Mouse (Mus musculus): ENCODE results near the gene Mettl7b.

Gene Mettl7b

DNA sequence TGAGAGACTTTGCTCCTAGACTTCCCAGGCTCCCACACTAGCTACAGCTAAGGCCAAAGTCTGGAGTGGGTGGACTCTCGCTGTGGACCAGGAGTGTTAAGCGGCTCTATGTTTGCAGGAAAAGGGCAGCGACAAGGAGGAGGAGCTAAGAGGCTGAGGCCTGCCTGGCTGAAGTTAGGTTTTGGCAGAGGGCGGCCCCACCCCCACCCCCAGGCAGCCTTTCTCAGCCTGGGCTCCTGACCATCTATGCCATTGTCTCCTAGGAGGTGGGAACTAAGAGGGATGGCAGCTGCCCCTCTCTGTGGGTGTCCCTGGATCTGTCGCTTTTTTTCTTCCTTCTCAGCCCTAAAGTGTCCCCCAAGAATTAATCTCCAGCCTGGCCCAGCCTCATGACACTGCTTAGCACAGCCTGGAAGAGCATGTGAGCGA lies 41.6 kb downstream of the Mettl7b start:
- no peak for DNase-seq (ENCODE audit: low spot score)

DNA sequence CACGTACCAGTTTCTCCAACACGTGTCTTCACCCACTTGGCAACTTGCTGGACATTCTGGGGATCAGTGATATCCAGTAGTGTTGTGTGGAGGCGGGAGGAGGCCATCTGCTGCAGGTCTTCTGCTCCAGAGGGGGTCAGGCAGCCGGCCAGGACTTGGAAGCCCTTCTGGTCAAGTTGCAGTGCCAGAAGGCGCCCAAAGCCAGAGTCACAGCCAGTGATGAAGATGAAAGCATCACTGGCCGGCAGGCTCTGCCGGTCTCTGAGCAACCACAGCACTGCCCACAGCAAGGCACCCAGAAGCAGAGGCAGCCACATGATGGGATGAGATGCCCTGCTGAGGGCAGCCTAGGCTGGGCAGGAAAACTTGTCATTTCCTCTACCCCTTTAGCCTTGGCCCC lies 42.5 kb downstream of the Mettl7b start:
- no peak for DNase-seq (ENCODE audit: low spot score)

DNA sequence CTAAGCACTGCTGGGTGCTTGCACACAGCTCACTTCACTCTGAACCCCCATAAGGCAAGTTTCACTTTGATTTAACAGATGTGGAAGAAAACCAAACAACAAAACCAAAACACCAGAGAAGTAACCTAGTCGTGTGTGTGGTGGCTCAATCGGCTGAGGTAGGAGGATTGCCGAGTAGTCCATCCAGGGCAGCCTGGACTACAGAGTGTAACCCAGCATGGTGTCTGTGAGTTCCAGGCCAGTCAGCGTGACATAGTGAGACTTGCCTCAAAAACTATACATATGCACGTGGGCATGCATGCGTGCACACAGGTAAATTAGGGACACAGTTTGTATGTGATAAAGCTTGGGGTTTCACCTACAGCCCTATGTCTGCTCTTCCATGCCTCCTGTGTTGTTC lies 43.4 kb downstream of the Mettl7b start:
- no peak for DNase-seq (ENCODE audit: low spot score)

DNA sequence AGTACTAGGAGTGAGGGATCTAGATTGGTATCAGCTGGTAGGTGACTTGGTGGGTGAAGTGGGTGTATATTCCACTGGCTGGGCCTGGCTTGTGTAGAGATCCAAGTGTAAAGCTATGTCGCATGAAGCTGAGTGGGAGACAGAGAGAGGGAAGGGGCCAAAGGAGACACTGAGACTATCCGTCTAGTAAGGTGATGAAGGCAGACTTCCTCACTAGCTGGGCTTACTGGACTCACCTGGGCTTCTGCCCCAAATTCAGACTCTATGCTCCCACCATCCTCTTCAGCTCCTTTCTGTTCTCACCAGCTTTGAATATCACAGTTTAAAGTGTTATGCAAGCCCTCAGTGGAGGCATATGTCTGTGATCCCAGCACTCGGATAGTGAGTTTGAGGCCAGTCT lies 44.1 kb downstream of the Mettl7b start:
- DNase-seq (ENCODE audit: low spot score), result no peak

DNA sequence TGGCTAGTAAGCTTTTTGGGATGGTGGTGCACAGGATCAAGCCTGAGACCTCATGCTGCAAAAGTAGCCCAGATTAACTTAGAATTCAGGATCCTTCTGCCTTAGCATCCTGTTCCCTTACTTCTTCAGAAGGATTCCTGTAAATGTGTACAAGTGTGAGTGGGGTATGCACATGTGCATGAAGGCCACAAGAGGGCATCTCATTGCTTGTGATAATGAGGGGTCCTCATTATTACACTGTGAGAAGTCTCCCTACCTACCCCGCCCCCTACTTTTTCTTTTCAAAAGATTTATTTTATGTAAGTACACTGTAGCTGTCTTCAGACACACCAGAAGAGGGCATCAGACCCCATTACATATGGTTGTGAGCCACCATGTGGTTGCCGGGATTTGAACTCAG lies 45.2 kb downstream of the Mettl7b start:
- no peak for DNase-seq (ENCODE audit: low spot score)

DNA sequence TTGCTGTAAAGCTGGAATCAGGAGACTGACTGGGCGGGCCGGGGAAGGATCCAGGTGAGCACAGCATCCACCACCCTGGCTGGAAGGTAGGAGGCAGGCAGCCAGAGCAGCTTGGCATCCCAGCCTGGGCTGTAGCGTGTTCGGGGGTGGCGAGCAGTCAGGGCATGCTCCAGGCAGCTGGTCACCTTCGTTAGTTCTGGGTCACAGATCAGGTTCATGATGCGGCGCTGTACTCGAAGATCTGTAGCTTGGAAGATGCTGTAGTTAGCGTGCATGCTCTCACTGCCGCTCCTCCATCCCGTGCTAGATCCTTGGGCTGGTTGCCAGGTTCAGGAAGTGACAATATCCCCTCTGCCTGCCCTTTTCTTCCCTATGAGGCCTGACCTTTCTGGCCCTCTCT lies 47.1 kb downstream of the Mettl7b start:
- no peak for DNase-seq (ENCODE audit: low spot score)

DNA sequence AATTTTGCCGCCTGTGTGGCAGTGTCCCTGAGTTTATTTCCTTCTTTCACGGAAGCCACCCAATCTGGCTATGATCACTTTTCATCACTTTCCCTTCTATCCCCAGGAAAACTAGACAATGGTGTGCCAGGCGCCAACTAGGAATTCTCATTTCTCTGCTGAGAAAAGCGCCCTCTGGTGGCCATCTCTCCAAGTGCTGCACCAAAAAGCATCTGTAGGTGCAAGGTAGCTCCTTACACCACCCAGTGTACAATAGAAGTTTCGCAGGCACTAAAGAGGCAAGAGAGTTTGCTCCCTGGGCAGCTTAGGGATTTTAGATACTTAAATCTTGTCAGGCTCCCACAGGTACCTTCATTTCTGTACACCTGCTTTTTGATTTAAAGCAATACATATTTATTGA lies 47.6 kb downstream of the Mettl7b start:
- peak; percentile 77 for DNase-seq (ENCODE audit: low spot score)

DNA sequence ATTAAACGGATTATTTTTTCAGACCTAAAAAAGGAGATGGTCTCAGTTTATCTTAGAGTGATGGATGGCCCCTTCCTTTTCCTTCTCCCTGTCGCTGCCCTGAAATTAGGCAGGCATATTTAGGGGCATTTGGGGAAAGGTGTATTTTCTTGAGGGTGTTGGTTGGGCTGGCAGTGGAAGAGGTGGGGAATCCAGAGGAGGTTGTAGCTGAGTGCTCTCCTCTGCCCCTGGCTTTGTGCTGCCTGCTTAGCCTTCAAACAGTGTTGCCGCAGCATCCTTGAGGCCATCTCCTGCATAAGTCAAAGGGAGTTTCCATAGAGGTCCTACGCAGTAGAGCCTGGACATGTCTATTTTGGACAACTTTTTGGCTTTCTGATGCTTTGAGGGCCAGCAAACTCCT lies 48.0 kb downstream of the Mettl7b start:
- no peak for DNase-seq (ENCODE audit: low spot score)

DNA sequence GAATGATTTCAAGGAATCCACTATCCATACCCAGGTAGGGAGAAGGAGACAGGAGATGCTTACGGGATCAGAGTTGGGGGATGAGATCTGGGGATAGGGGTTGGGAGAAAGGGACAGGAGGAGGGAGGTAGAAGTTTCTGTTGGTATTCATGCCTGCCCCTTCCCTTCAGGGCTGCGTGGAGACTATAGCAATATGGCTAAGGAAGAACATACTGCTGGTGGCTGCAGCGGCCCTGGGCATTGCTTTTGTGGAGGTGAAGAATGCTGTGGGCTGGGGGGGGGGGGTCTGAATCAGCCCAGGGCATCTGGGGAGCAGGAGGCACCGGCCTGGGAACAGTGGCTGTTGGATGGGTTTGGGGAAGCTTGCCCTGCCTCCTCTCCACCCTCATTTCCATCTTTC lies 48.5 kb downstream of the Mettl7b start:
- no peak for DNase-seq (ENCODE audit: low spot score)

DNA sequence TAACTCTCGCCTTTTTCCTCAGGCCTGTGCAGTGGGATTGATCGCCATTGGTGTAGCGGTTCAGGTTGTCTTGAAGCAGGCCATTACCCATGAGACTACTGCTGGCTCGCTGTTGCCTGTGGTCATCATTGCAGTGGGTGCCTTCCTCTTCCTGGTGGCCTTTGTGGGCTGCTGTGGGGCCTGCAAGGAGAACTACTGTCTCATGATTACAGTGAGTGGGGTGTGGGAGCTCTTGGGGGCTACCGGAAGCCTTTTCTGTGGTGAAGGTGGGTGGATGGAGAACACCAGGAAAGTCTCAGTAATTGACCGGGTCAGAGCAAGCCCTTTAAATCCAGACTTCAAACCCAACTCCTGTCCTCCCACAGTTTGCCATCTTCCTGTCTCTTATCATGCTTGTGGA lies 49.4 kb downstream of the Mettl7b start:
- DNase-seq (ENCODE audit: low spot score), result no peak

DNA sequence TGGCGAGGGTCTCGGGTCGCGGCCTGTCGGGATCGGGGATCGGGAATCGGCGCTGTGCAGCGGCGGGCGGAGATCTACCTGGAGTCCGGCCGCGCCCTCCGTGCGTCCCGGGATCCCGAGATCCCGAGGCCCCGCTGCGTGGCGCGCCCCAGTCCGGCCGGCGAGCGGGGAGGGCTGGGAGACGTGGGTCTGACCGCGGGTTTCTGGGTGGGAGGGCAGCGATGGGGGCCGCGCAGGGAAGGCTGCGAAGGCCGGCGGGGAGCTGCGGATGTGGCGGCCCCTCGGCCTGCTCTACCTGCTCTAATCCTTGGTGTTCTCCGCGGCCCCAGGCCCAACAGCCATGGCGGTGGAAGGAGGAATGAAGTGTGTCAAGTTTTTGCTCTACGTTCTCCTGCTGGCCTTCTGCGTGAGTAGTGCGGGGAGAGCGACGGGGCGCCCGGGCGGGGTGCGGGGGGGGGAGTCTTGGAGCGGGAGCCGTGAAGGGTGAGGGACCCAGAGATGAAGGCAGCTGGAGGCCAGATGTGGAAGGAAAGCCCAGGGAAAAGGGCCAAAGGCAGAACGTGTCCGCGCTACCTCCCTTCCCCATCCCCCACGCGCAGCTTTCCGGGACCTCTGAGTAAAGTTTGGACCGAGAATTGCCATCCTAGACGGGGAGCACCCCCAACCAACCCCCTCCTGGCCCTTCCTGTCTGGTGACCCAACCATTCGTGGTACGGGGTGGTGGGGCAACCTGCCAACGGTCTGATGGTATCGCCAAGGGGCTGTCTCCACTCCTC lies 50.5 kb downstream of the Mettl7b start:
- peak; percentile 60 for DNase-seq (ENCODE audit: low spot score)

DNA sequence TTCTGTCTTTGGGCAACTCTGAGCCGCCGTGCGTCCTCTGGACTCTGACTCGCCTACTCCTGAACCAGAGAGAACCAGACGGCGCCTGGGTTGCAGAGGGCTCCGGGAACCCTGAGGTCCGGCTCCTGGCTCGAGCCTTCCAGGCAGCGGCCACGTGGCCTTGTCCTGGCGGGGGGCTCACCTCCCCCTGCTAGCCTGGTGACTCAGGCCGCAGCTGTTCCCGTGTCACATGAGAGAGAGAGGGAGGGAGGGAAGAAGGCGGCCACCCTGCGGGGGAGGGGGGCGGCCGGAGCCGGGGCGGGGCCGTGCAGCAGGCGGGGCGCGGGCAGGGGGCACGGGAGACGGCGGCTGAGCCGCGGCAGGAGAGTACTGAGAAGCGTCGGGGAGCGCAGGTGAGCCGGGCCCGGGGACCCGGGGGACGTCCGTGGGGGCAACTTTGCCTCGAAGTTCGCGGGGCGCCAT lies 51.2 kb downstream of the Mettl7b start:
- DNase-seq (ENCODE audit: low spot score), result peak; percentile 84

DNA sequence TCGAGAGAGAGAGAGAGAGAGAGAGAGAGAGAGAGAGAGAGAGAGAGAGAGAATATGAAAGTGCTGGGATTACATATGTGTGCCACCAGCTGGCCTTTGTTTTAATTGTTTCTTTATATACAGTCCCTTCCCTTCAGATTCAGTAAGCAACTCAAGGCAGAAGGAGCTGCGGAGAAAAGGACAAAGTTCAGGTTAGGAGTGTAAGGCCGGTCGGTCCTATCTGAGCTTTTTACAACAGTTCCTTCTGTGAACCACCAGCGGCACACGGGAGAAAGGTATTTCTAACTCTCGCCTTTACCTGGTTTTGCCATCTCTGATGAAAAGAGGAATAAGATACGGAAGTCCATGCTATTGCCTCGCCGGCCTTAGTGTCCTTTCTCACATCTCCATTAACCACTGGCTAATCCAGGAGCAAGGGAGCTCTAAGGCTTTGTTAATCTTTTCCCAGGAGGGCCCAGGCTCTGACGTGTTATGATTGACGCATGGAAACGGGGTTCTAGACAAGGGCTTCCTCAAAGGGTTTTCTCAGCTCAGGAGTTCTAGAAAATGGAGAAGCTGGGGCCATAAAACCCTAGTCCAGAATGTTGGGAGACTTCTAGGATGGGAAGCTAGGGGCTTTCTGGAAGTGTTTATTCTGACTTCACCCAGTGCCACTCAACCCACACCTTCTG lies 51.9 kb downstream of the Mettl7b start:
- no peak for DNase-seq (ENCODE audit: low spot score)
